Mouse (Mus musculus) liver, postnatal 0 days (tissue): Measurements from ENCODE around the gene Cyp2j7.

ENCODE experiments used
- CTCF ChIP-seq: sonication (generic); IDR thresholded peaks from 2 replicates; pipeline ENCODE4 v1.5.1; 2016; ENCODE audit warnings: antibody characterized with exemption, low read depth
- EP300 ChIP-seq: IDR thresholded peaks from 2 replicates; pipeline ENCODE4 v1.6.1; 2016; ENCODE audit warnings: antibody characterized with exemption, low read depth, mild to moderate bottlenecking

- TF ChIP-seq CTCF (no peak), EP300 (no peak)
Observed at GRCm38 (mm10) chr4:96236559-96236958, at the start of gene Cyp2j7.
